Mouse (Mus musculus) kidney, adult 18-20 months (tissue): ENCODE data around the gene Samd1.
"Not testable (repeated sequence)": the region's sequence is repeated elsewhere in the genome, so short reads cannot be mapped to it uniquely, and the experiment has no call there.

ENCODE experiments used
- DNase-seq: peaks from one replicate; pipeline ENCODE4 v3.0.0; 2021

The Samd1 gene

GRCm38 (mm10) chr8:83997511-83998141 lies at the start of gene Samd1:
Gene Samd1, plus strand, starts transcription at chr8:83997672.
- peak; percentile 64 for DNase-seq

- DNase-seq, result no peak
These were observed 42.7 kb upstream of the Samd1 start for GRCm38 (mm10) chr8:83954749-83955105.

GRCm38 (mm10) chr8:83955106-83955957 lies 42.1 kb upstream of the Samd1 start, which contains the start of the genes Gm10644 and Asf1b:
Gene Gm10644, minus strand, starts transcription at chr8:83955205.
Gene Asf1b, plus strand, starts transcription at chr8:83955507.
- peak; percentile 98 for DNase-seq

GRCm38 (mm10) chr8:83955958-83956218 lies 41.6 kb upstream of the Samd1 start:
- no peak for DNase-seq

- DNase-seq, result no peak
These were observed 40.7 kb upstream of the Samd1 start for GRCm38 (mm10) chr8:83956789-83957188.

GRCm38 (mm10) chr8:83964015-83964765 lies 33.3 kb upstream of the Samd1 start:
- DNase-seq, result no peak

- no peak for DNase-seq
These were observed 29.8 kb upstream of the Samd1 start for GRCm38 (mm10) chr8:83967701-83968100.

GRCm38 (mm10) chr8:83971121-83971520 lies 26.4 kb upstream of the Samd1 start:
- DNase-seq, result no peak

- no peak for DNase-seq
These were observed 25.8 kb upstream of the Samd1 start for GRCm38 (mm10) chr8:83971661-83972060.

GRCm38 (mm10) chr8:83972150-83973120 lies 25.0 kb upstream of the Samd1 start, which contains the start of gene Prkaca:
Gene Prkaca, plus strand, starts transcription at chr8:83972993.
- peak; percentile 96 for DNase-seq

GRCm38 (mm10) chr8:83973161-83974031 lies 24.1 kb upstream of the Samd1 start:
- DNase-seq, result no peak

- no peak for DNase-seq
These were observed 23.0 kb upstream of the Samd1 start for GRCm38 (mm10) chr8:83974521-83974920.

GRCm38 (mm10) chr8:83976101-83976630 lies 21.3 kb upstream of the Samd1 start:
- peak; percentile 58 for DNase-seq

GRCm38 (mm10) chr8:83976779-83977350 lies 20.6 kb upstream of the Samd1 start:
- DNase-seq, result no peak

- DNase-seq, result peak; percentile 42
These were observed 19.8 kb upstream of the Samd1 start for GRCm38 (mm10) chr8:83977646-83978045.

- DNase-seq, result no peak
These were observed 19.3 kb upstream of the Samd1 start for GRCm38 (mm10) chr8:83978200-83978599.

GRCm38 (mm10) chr8:83980250-83980649 lies 17.2 kb upstream of the Samd1 start:
- DNase-seq, result no peak

GRCm38 (mm10) chr8:83980845-83981244 lies 16.6 kb upstream of the Samd1 start:
- no peak for DNase-seq

GRCm38 (mm10) chr8:83981533-83981932 lies 15.9 kb upstream of the Samd1 start:
- no peak for DNase-seq

GRCm38 (mm10) chr8:83982449-83982848 lies 15.0 kb upstream of the Samd1 start:
- no peak for DNase-seq

GRCm38 (mm10) chr8:83983222-83983621 lies 14.2 kb upstream of the Samd1 start:
- DNase-seq, result not testable (repeated sequence)
